Mouse (Mus musculus) gastrocnemius, postnatal 36 days (tissue): ENCODE results near the gene Megf6. TPM values are rescaled to one million over a fixed set of nuclear protein-coding genes. Genes with fewer than 3 reads are reported as not detected.

ENCODE experiments used
- DNase-seq, 2 experiments: peaks; one replicate each; pipeline ENCODE4 v3.0.0; 2022
- intact Hi-C: fragments of 180-260 bp; cut with DNase I; formaldehyde crosslinking; loops from one replicate; pipeline ENCODE4 v1.15.1; 2025
- total RNA-seq, 2 experiments: library from RNA; stranded (reverse); gene quantifications; 2 replicates each; pipeline ENCODE4 v1.2.3; 2021

Megf6 gene
- total RNA-seq, 2 experiments from 2014 or later, result 0.54 TPM

- intact Hi-C loops, result no loop called here
- DNase-seq, result peak; percentile 65 to 80
These were observed 11.5 kb upstream of the Megf6 start for GRCm38 (mm10) chr4:154159002-154159401.

- intact Hi-C loops, result no loop called here
- DNase-seq, result peak in 1 of 2 experiments; percentile 27
These were observed 10.5 kb upstream of the Megf6 start for GRCm38 (mm10) chr4:154159961-154160537.

GRCm38 (mm10) chr4:154160538-154161390 is 9.8 kb upstream of the Megf6 start, which contains the start of gene Tprgl:
Gene Tprgl (minus strand): TSS chr4:154160666.
- peak; percentile 96 for DNase-seq
- intact Hi-C loops, result no loop called here

- intact Hi-C loops, result no loop called here
- DNase-seq, result peak; percentile 66 to 76
These were observed 7.2 kb upstream of the Megf6 start for GRCm38 (mm10) chr4:154163296-154163695.

- intact Hi-C loops, result no loop called here
- peak; percentile 51 to 52 for DNase-seq
These were observed 3.5 kb upstream of the Megf6 start for GRCm38 (mm10) chr4:154167053-154167452.

GRCm38 (mm10) chr4:154170021-154170420 is 509 bp upstream of the Megf6 start:
- intact Hi-C loops, result no loop called here
- no peak for DNase-seq

- intact Hi-C loops, result no loop called here
- DNase-seq, result no peak
These were observed 811 bp downstream of the Megf6 start for GRCm38 (mm10) chr4:154171151-154171930.

GRCm38 (mm10) chr4:154171931-154172604 is 1.5 kb downstream of the Megf6 start:
- no peak for DNase-seq
- intact Hi-C loops, result no loop called here

- DNase-seq, result no peak
- intact Hi-C loops, result no loop called here
These were observed 6.7 kb downstream of the Megf6 start for GRCm38 (mm10) chr4:154177257-154177656.

- no peak for DNase-seq
- intact Hi-C loops, result no loop called here
These were observed 10.5 kb downstream of the Megf6 start for GRCm38 (mm10) chr4:154181001-154181400.

- no peak for DNase-seq
- intact Hi-C loops, result no loop called here
These were observed 13.0 kb downstream of the Megf6 start for GRCm38 (mm10) chr4:154183566-154183965.

- no peak for DNase-seq
- intact Hi-C loops, result no loop called here
These were observed 14.5 kb downstream of the Megf6 start for GRCm38 (mm10) chr4:154185001-154185400.

GRCm38 (mm10) chr4:154186002-154186537 is 15.5 kb downstream of the Megf6 start:
- intact Hi-C loops, result no loop called here
- DNase-seq, result no peak

GRCm38 (mm10) chr4:154188948-154189347 is 18.4 kb downstream of the Megf6 start:
- intact Hi-C loops, result no loop called here
- DNase-seq, result no peak

GRCm38 (mm10) chr4:154197961-154198360 is 27.4 kb downstream of the Megf6 start:
- DNase-seq, result no peak
- intact Hi-C loops, result no loop called here

GRCm38 (mm10) chr4:154198377-154198961 is 27.9 kb downstream of the Megf6 start:
- intact Hi-C loops, result no loop called here
- no peak for DNase-seq

- DNase-seq, result no peak
- intact Hi-C loops, result no loop called here
These were observed 31.0 kb downstream of the Megf6 start for GRCm38 (mm10) chr4:154201511-154201910.

- no peak for DNase-seq
- intact Hi-C loops, result no loop called here
These were observed 34.0 kb downstream of the Megf6 start for GRCm38 (mm10) chr4:154204532-154204931.

- DNase-seq, result no peak
- intact Hi-C loops, result loop anchor here (1.0 to 5.0 kb wide), 2 partner anchors 40 to 143 kb away; no protein-coding TSS in a partner anchor
These were observed 34.9 kb downstream of the Megf6 start for GRCm38 (mm10) chr4:154205392-154205791.

- intact Hi-C loops, result loop anchor here (5.0 kb wide), 1 partner anchor 145 kb away; no protein-coding TSS in a partner anchor
These were observed 36.7 kb downstream of the Megf6 start for GRCm38 (mm10) chr4:154207261-154207660.

More at GRCm38 (mm10) chr4:154207261-154207660, 36.7 kb downstream of the Megf6 start:
- peak; percentile 33 to 50 for DNase-seq
